Mouse (Mus musculus): ENCODE results near the gene Acvrl1.

DNA sequence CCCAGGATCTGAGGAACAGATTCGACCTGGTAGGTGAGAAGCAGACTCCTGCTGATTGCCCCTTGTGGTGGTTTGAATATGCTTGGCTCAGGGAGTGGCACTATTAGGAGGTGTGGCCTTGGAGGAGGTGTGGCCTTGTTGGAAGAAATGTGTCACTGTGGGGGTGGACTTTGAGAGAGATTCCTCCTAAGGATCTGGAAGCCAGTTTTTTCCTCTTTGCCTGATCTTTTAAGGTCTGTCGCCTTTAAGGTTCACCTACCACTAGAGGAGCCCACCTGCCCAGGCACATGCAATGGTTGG, 6.1 kb upstream of the Acvrl1 start:
- TF ChIP-seq CTCF (conservative IDR thresholded peaks at IDR 0.05; ENCODE audit: low read length) (peak; percentile 10; the same call in 1 of the 2 replicates), POU5F1 (IDR thresholded peaks at IDR 0.05; ENCODE audit: borderline replicate concordance, low read length) (no peak), NANOG (IDR thresholded peaks at IDR 0.05; ENCODE audit: borderline replicate concordance, low read length) (no peak)

All from E14TG2a.4 (cell line).